13 mouse cellular contexts compared by ENCODE assay signal in the genomic region with DNA sequence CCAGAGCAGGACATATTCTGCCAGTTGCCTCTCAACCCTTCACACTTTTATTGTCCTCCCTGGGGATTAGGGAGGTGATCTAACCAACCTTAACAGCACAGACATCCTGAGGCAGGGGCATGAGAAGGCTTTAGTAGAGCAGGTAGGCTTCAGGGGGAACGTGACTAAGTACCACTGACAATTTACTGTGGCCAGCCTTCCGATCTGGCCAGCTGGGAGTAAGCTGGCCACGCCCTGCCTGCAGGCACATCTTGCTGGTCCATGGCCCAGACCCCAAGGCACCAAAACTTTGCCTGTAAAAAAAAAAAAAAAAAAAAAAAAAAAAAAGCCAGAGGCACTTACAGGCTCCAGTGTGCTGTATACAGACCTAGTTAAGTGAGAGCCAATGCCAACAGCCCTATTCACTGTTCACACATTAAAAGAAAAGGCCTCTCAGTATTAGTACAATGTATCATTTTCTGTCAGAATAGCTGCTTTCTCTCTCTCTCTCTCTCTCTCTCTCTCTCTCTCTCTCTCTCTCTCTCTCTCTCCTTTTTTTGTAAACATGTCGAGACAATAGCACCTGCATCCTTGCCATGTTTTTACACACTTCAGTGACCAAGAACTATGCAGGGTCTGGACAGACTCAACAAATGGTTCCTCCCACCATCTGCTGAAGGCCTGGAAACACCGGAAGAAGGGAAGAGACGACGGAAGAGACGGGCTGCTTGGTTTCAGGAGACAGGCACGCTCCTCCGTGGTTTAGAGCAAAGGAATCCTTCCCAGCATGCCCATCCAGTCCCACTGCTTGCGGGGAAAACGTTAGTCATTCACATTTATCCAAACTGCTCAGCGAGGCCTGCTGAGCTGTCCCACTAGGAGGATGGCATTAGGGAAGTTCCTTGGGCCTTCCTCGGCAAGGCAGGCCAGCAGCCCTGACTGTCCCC. TPM values are rescaled to one million over a fixed set of nuclear protein-coding genes. Genes with fewer than 3 reads are reported as not detected.
DNase-seq lines count a peak whose midpoint lies in the region; ATAC-seq and TF ChIP-seq lines count a peak whose summit lies in the region.
"Had no signal": no experiment of that assay in that cellular context is flagged by ENCODE, and none has a peak within 500 bp of the region (broad histone marks: within the 10 kb centered on the region; RNA-seq: fewer than 3 reads in every experiment).

No protein-coding gene starts in this region.

- no peaks in the 10 kb centered on the region for H3K9me3 ChIP-seq in midbrain, embryonic 16.5 days (replicated peaks; ENCODE audit: control insufficient read depth, low read length, poor library complexity, severe bottlenecking)
- no peaks in the 10 kb centered on the region for H3K9me3 ChIP-seq in midbrain, embryonic 11.5 days (ENCODE audit: control insufficient read depth, low read length)
- H3K9me3 ChIP-seq in forebrain, postnatal 0 days (ENCODE audit: low read length), result no peaks in the 10 kb centered on the region

- TF ChIP-seq CTCF in forebrain, postnatal 0 days (IDR thresholded peaks at IDR 0.05; ENCODE audit: low read depth), result no peak
- TF ChIP-seq CTCF in lung, adult 2 months (IDR thresholded peaks at IDR 0.05; ENCODE audit: insufficient read depth, low read length), result no peak

- 73% methylated on average over 14 of the region's 14 CpGs for WGBS in midbrain, embryonic 16.5 days
- 80% methylated on average over 14 of the region's 14 CpGs for WGBS in midbrain, embryonic 11.5 days
- WGBS in forebrain, postnatal 0 days, result 36% methylated on average over 14 of the region's 14 CpGs
- 75% methylated on average over 14 of the region's 14 CpGs for WGBS in lung, adult 2 months

- H3K36me3 ChIP-seq in midbrain, embryonic 16.5 days (ENCODE audit: control insufficient read depth, insufficient read depth, low read length), result peaks cover 16% of the 10 kb centered on the region
- peaks cover 6% of the 10 kb centered on the region; the same call in 1 of the 2 replicates for H3K36me3 ChIP-seq in midbrain, embryonic 11.5 days (ENCODE audit: control insufficient read depth, insufficient read depth, low read length)
- H3K36me3 ChIP-seq in forebrain, postnatal 0 days (ENCODE audit: insufficient read depth), result peaks cover 7% of the 10 kb centered on the region; the same call in 1 of the 2 replicates

- no peak overlapping the region for H3K4me3 ChIP-seq in midbrain, embryonic 16.5 days (ENCODE audit: low read depth, low read length)
- no peak overlapping the region for H3K4me3 ChIP-seq in midbrain, embryonic 11.5 days (ENCODE audit: low read depth, low read length)
- no peak overlapping the region for H3K4me3 ChIP-seq in forebrain, postnatal 0 days (ENCODE audit: low read depth, low read length)
- H3K4me3 ChIP-seq in lung, adult 2 months (replicated peaks; ENCODE audit: extremely low read depth, low read depth, low read length), result no peak overlapping the region
- H3K4me3 ChIP-seq: heart, adult 2 months had no signal

- H3K27ac ChIP-seq in midbrain, embryonic 16.5 days (ENCODE audit: low read length), result no peak overlapping the region
- no peak overlapping the region for H3K27ac ChIP-seq in midbrain, embryonic 11.5 days (ENCODE audit: low read depth, low read length)
- peak overlapping the region; percentile 29; the same call in 1 of the 2 replicates for H3K27ac ChIP-seq in forebrain, postnatal 0 days (ENCODE audit: low read depth, low read length)
- H3K27ac ChIP-seq: heart, adult 2 months had no signal

- H3K9ac ChIP-seq in midbrain, embryonic 16.5 days (ENCODE audit: low read depth, low read length), result no peak overlapping the region
- no peak overlapping the region for H3K9ac ChIP-seq in midbrain, embryonic 11.5 days (ENCODE audit: low read length)
- no peak overlapping the region for H3K9ac ChIP-seq in forebrain, postnatal 0 days

- no peaks in the 10 kb centered on the region for H3K4me1 ChIP-seq in midbrain, embryonic 16.5 days (ENCODE audit: control insufficient read depth, insufficient read depth, low read length)
- no peaks in the 10 kb centered on the region for H3K4me1 ChIP-seq in midbrain, embryonic 11.5 days (ENCODE audit: control insufficient read depth, insufficient read depth, low read length)
- no peaks in the 10 kb centered on the region; the same call in 1 of the 2 replicates for H3K4me1 ChIP-seq in forebrain, postnatal 0 days (ENCODE audit: insufficient read depth)
- no peaks in the 10 kb centered on the region for H3K4me1 ChIP-seq in lung, adult 2 months (ENCODE audit: control insufficient read depth, insufficient read depth, low read length)

- ATAC-seq in midbrain, embryonic 16.5 days, result 0 out of 2 replicates have a peak, but pooled peaks have one; percentile 39
- ATAC-seq in midbrain, embryonic 11.5 days (ENCODE audit: low FRiP score), result no peak
- peak; percentile 78 for ATAC-seq in forebrain, postnatal 0 days

- no peaks in the 10 kb centered on the region for H3K27me3 ChIP-seq in midbrain, embryonic 16.5 days (ENCODE audit: control insufficient read depth, insufficient read depth, low read depth, low read length)
- no peaks in the 10 kb centered on the region for H3K27me3 ChIP-seq in midbrain, embryonic 11.5 days (ENCODE audit: control insufficient read depth, insufficient read depth, low read length)
- no peaks in the 10 kb centered on the region for H3K27me3 ChIP-seq in forebrain, postnatal 0 days (ENCODE audit: insufficient read depth, low read length)

- DNase-seq in cerebellum, adult 9-10 months, result peak; percentile 49
- DNase-seq in cerebellum, adult 11-12 months, result no peak
- DNase-seq in midbrain, embryonic 11.5 days (ENCODE audit: low spot score, missing footprints), result no peak
- DNase-seq in forebrain, postnatal 0 days, result peak; percentile 33
- no peak for DNase-seq in lung, adult 2 months
- no peak for DNase-seq in urinary bladder, adult 2 months (ENCODE audit: low spot score)
- DNase-seq in thymus, postnatal 14 days, result no peak
- DNase-seq: adrenal gland, adult 2 months; heart, adult 2 months; lung, postnatal 14 days had no signal

- TF ChIP-seq POLR2A in lung, adult 2 months (IDR thresholded peaks at IDR 0.05; ENCODE audit: borderline replicate concordance, extremely low read depth, low read depth, low read length), result no peak

- H3K4me2 ChIP-seq in midbrain, embryonic 16.5 days (ENCODE audit: low read length), result no peak overlapping the region
- no peak overlapping the region for H3K4me2 ChIP-seq in midbrain, embryonic 11.5 days
- no peak overlapping the region for H3K4me2 ChIP-seq in forebrain, postnatal 0 days (ENCODE audit: low read depth)
- H3K4me2 ChIP-seq: liver, embryonic 11.5 days had no signal

RNA-seq across cellular contexts. Expression of a gene that starts 11.0 kb away (rescaled TPM):
- polyA plus RNA-seq in midbrain, embryonic 16.5 days (2015; fragmentation: Nextera tagmentation; extraction: Ambion mirVana), result 255 and 297 TPM in 2 replicates
- polyA plus RNA-seq in midbrain, embryonic 11.5 days (2014; fragmentation: Nextera tagmentation; extraction: Ambion mirVana), result 56.3 and 65.0 TPM in 2 replicates
- total RNA-seq in forebrain, postnatal 0 days (2014; rRNA removed), result 254 and 277 TPM in 2 replicates
- polyA plus RNA-seq in forebrain, postnatal 0 days (2015; fragmentation: Nextera tagmentation; extraction: Ambion mirVana), result 363 and 388 TPM in 2 replicates
- polyA plus RNA-seq in lung, adult 2 months (2012; rRNA removed), result 0.49 and 0.57 TPM in 2 replicates
- polyA plus RNA-seq in urinary bladder, adult 2 months (2012; rRNA removed), result 1.1 and 1.2 TPM in 2 replicates
- total RNA-seq: heart, postnatal 25 days had no signal
- polyA plus RNA-seq: heart, adult 2 months had no signal

RNA-seq across cellular contexts. Expression of a gene that starts 30.5 kb away (rescaled TPM):
- 4.0 and 6.4 TPM in 2 replicates for polyA plus RNA-seq in midbrain, embryonic 16.5 days (2015; fragmentation: Nextera tagmentation; extraction: Ambion mirVana)
- 6.6 and 7.5 TPM in 2 replicates for polyA plus RNA-seq in midbrain, embryonic 11.5 days (2014; fragmentation: Nextera tagmentation; extraction: Ambion mirVana)
- 1.8 and 2.7 TPM in 2 replicates for total RNA-seq in forebrain, postnatal 0 days (2014; rRNA removed)
- polyA plus RNA-seq in forebrain, postnatal 0 days (2015; fragmentation: Nextera tagmentation; extraction: Ambion mirVana), result 3.6 and 5.2 TPM in 2 replicates
- 0.60 and 1.2 TPM in 2 replicates for polyA plus RNA-seq in lung, adult 2 months (2012; rRNA removed)
- polyA plus RNA-seq in urinary bladder, adult 2 months (2012; rRNA removed), result 2.5 and 2.6 TPM in 2 replicates

RNA-seq across cellular contexts. Expression of a gene that starts 59.5 kb away (rescaled TPM):
- polyA plus RNA-seq in midbrain, embryonic 16.5 days (2015; fragmentation: Nextera tagmentation; extraction: Ambion mirVana), result 0.82 and 1.1 TPM in 2 replicates
- 0.10 and 0.18 TPM in 2 replicates for polyA plus RNA-seq in midbrain, embryonic 11.5 days (2014; fragmentation: Nextera tagmentation; extraction: Ambion mirVana)
- 2.5 and 3.4 TPM in 2 replicates for total RNA-seq in forebrain, postnatal 0 days (2014; rRNA removed)
- polyA plus RNA-seq in forebrain, postnatal 0 days (2015; fragmentation: Nextera tagmentation; extraction: Ambion mirVana), result 0.58 and 1.1 TPM in 2 replicates
- polyA plus RNA-seq in lung, adult 2 months (2012; rRNA removed), result 0.54 and 0.55 TPM in 2 replicates
- polyA plus RNA-seq in urinary bladder, adult 2 months (2012; rRNA removed), result 0.07 and 0.12 TPM in 2 replicates
- total RNA-seq: heart, adult 2 months; heart, postnatal 25 days had no signal
- polyA plus RNA-seq: adrenal gland, adult 2 months had no signal

Comparison
In these comparisons a context has a peak if more than half of its experiments do, and no peak if none do; other contexts are left out.
1. DNase-seq: peak in cerebellum, adult 9-10 months (single experiment) and forebrain, postnatal 0 days (single experiment); none in cerebellum, adult 11-12 months (single experiment), midbrain, embryonic 11.5 days (single experiment), lung, adult 2 months (single experiment), urinary bladder, adult 2 months (single experiment) and thymus, postnatal 14 days (single experiment).
2. RNA of a gene that starts 11.0 kb away (polyA plus RNA-seq): 363 to 388 TPM in forebrain, postnatal 0 days, 255 to 297 TPM in midbrain, embryonic 16.5 days and 56.3 to 65.0 TPM in midbrain, embryonic 11.5 days; 1.1 to 1.2 TPM in urinary bladder, adult 2 months and 0.49 to 0.57 TPM in lung, adult 2 months; every median in the first group is over 10 times any median in the second.